Mouse (Mus musculus) stomach, embryonic 16.5 days (tissue): ENCODE measurements around the gene H2-M10.6. TPM values are rescaled to one million over a fixed set of nuclear protein-coding genes. Genes with fewer than 3 reads are reported as not detected.

Source experiments
- ATAC-seq: fragments of 200-750 bp; cut with Nextera tagmentation; 2 replicates; pipeline ENCODE4 v1.8.0; 2017; ENCODE audit warnings: moderate number of reproducible peaks, moderate TSS enrichment; ENCODE audit not compliant: insufficient read depth, low FRiP score
- H3K27ac ChIP-seq: fragments of 300-500 bp; sonication (generic); 2 replicates; pipeline ENCODE4 v1.5.1; 2014; ENCODE audit warnings: low read length
- H3K27me3 ChIP-seq: fragments of 300-500 bp; sonication (generic); 2 replicates; pipeline ENCODE4 v1.6.1; 2014; ENCODE audit warnings: low read length, control low read depth, mixed read lengths; ENCODE audit not compliant: control insufficient read depth, insufficient read depth
- H3K36me3 ChIP-seq: fragments of 300-500 bp; sonication (generic); 2 replicates; pipeline ENCODE4 v1.6.1; 2014; ENCODE audit warnings: low read length; ENCODE audit not compliant: control insufficient read depth, insufficient read depth
- H3K4me1 ChIP-seq: fragments of 300-500 bp; sonication (generic); 2 replicates; pipeline ENCODE4 v1.6.1; 2014; ENCODE audit warnings: low read length, control low read depth, mixed read lengths; ENCODE audit not compliant: control insufficient read depth, insufficient read depth
- H3K4me2 ChIP-seq: fragments of 300-500 bp; sonication (generic); 2 replicates; pipeline ENCODE4 v1.6.1; 2014; ENCODE audit warnings: low read depth, low read length, mixed read lengths
- H3K4me3 ChIP-seq: fragments of 300-500 bp; sonication (generic); replicated peaks from 2 replicates; pipeline ENCODE4 v1.5.1; 2014; ENCODE audit warnings: mild to moderate bottlenecking, low read length
- H3K9ac ChIP-seq: fragments of 300-500 bp; sonication (generic); 2 replicates; pipeline ENCODE4 v1.6.1; 2014; ENCODE audit warnings: low read length
- H3K9me3 ChIP-seq: fragments of 300-500 bp; sonication (generic); replicated peaks from 2 replicates; pipeline ENCODE4 v1.6.1; 2016; ENCODE audit warnings: low read length, control low read depth; ENCODE audit not compliant: control insufficient read depth
- WGBS: fragments of 180-500 bp; shearing (Covaris S2); extraction: QIAGEN DNeasy Blood & Tissue Kit; methylation state at CpG from one replicate; pipeline ENCODE4 v1.1.7; 2014; 5-methylcytosine and 5-hydroxymethylcytosine counted together
- polyA plus RNA-seq: library from polyadenylated mRNA; unstranded; fragments of >200 nt; fragmentation: Nextera tagmentation; extraction: Ambion mirVana; gene quantifications from 2 replicates; pipeline ENCODE4 v1.2.1, GENCODE M21; 2015

The H2-M10.6 gene
- polyA plus RNA-seq, 1 experiment from 2014 or later = not detected

GRCm38 (mm10) chr17:36851200-36851599 is 39.2 kb downstream of the H2-M10.6 start:
- H3K4me2 ChIP-seq = no peak overlapping the region
- no peaks in the 10 kb centered on the region for H3K27me3 ChIP-seq
- 0 out of 2 replicates have a peak, but pooled peaks have one; percentile 8 for ATAC-seq
- no peak overlapping the region for H3K9ac ChIP-seq
- peaks cover 28% of the 10 kb centered on the region; the same call in 1 of the 2 replicates for H3K36me3 ChIP-seq
- WGBS = 61% methylated on average over 5 of the region's 5 CpGs
- no peaks in the 10 kb centered on the region for H3K9me3 ChIP-seq
- H3K27ac ChIP-seq = no peak overlapping the region
- peaks cover 14% of the 10 kb centered on the region for H3K4me1 ChIP-seq
- no peak overlapping the region for H3K4me3 ChIP-seq

GRCm38 (mm10) chr17:36851627-36852026 is 39.7 kb downstream of the H2-M10.6 start:
- H3K27me3 ChIP-seq = no peaks in the 10 kb centered on the region
- 46% methylated on average over 5 of the region's 5 CpGs for WGBS
- peaks cover 14% of the 10 kb centered on the region for H3K4me1 ChIP-seq
- peaks cover 33% of the 10 kb centered on the region; the same call in 1 of the 2 replicates for H3K36me3 ChIP-seq
- no peak overlapping the region for H3K4me3 ChIP-seq
- H3K9me3 ChIP-seq = no peaks in the 10 kb centered on the region
- ATAC-seq = peak; percentile 42; the same call in 1 of the 2 replicates
- H3K27ac ChIP-seq = no peak overlapping the region
- H3K4me2 ChIP-seq = no peak overlapping the region
- no peak overlapping the region for H3K9ac ChIP-seq

- no peak overlapping the region for H3K4me2 ChIP-seq
- 91% methylated on average over 3 of the region's 3 CpGs for WGBS
- H3K9me3 ChIP-seq = no peaks in the 10 kb centered on the region
- no peak overlapping the region for H3K4me3 ChIP-seq
- H3K9ac ChIP-seq = no peak overlapping the region
- H3K4me1 ChIP-seq = peaks cover 10% of the 10 kb centered on the region
- no peak for ATAC-seq
- peaks cover 45% of the 10 kb centered on the region for H3K36me3 ChIP-seq
- no peak overlapping the region for H3K27ac ChIP-seq
- no peaks in the 10 kb centered on the region for H3K27me3 ChIP-seq
Measured at GRCm38 (mm10) chr17:36855484-36855883, 43.5 kb downstream of the H2-M10.6 start.

GRCm38 (mm10) chr17:36856236-36856635 is 44.3 kb downstream of the H2-M10.6 start:
- H3K4me1 ChIP-seq = peaks cover 3% of the 10 kb centered on the region
- no peak for ATAC-seq
- no peaks in the 10 kb centered on the region for H3K9me3 ChIP-seq
- peaks cover 45% of the 10 kb centered on the region for H3K36me3 ChIP-seq
- no peak overlapping the region for H3K4me3 ChIP-seq
- no peaks in the 10 kb centered on the region for H3K27me3 ChIP-seq
- no peak overlapping the region for H3K9ac ChIP-seq
- 94% methylated on average over 4 of the region's 4 CpGs for WGBS
- no peak overlapping the region for H3K4me2 ChIP-seq
- no peak overlapping the region for H3K27ac ChIP-seq

GRCm38 (mm10) chr17:36858181-36858580 is 46.2 kb downstream of the H2-M10.6 start:
- no peak for ATAC-seq
- peaks cover 33% of the 10 kb centered on the region for H3K36me3 ChIP-seq
- no peaks in the 10 kb centered on the region for H3K27me3 ChIP-seq
- 88% methylated on average over 3 of the region's 3 CpGs for WGBS
- no peak overlapping the region for H3K4me3 ChIP-seq
- no peaks in the 10 kb centered on the region for H3K4me1 ChIP-seq
- no peak overlapping the region for H3K27ac ChIP-seq
- H3K4me2 ChIP-seq = no peak overlapping the region
- H3K9ac ChIP-seq = no peak overlapping the region
- H3K9me3 ChIP-seq = no peaks in the 10 kb centered on the region

- H3K36me3 ChIP-seq = peaks cover 12% of the 10 kb centered on the region
- H3K9me3 ChIP-seq = no peaks in the 10 kb centered on the region
- ATAC-seq = no peak
- WGBS = 35% methylated on average over 2 of the region's 2 CpGs
- H3K9ac ChIP-seq = no peak overlapping the region
- H3K27ac ChIP-seq = no peak overlapping the region
- H3K27me3 ChIP-seq = peaks cover 3% of the 10 kb centered on the region
- H3K4me3 ChIP-seq = no peak overlapping the region
- H3K4me1 ChIP-seq = no peaks in the 10 kb centered on the region
- H3K4me2 ChIP-seq = no peak overlapping the region
Measured at GRCm38 (mm10) chr17:36861680-36862079, 49.7 kb downstream of the H2-M10.6 start.

Other genes with a start within 250 kb of the H2-M10.6 start
- gene H2-M9, start 169.5 kb upstream of the H2-M10.6 start, polyA plus RNA-seq = not detected in 2 replicates
- not detected in 2 replicates for gene H2-M1, start 140.0 kb upstream of the H2-M10.6 start, polyA plus RNA-seq
- not detected in 2 replicates for gene H2-M10.5, start 39.3 kb upstream of the H2-M10.6 start, polyA plus RNA-seq
- 39.9 and 41.3 TPM in 2 replicates for gene Trim26, start 25.0 kb downstream of the H2-M10.6 start, polyA plus RNA-seq
- gene Trim15, start 55.0 kb downstream of the H2-M10.6 start, polyA plus RNA-seq = 0.83 and 1.2 TPM in 2 replicates
- 12.0 and 12.4 TPM in 2 replicates for gene Trim10, start 57.4 kb downstream of the H2-M10.6 start, polyA plus RNA-seq
- 0.08 and 0.10 TPM in 2 replicates for gene Trim40, start 78.0 kb downstream of the H2-M10.6 start, polyA plus RNA-seq
- gene Trim31, start 85.9 kb downstream of the H2-M10.6 start, polyA plus RNA-seq = 5.3 and 6.3 TPM in 2 replicates
- 3.4 and 5.9 TPM in 2 replicates for gene Rnf39, start 130.7 kb downstream of the H2-M10.6 start, polyA plus RNA-seq
- gene Ppp1r11, start 139.6 kb downstream of the H2-M10.6 start, polyA plus RNA-seq = 97.4 and 109 TPM in 2 replicates
- gene Znrd1, start 146.4 kb downstream of the H2-M10.6 start, polyA plus RNA-seq = 70.3 and 79.7 TPM in 2 replicates
- gene Znrd1as, start 146.4 kb downstream of the H2-M10.6 start, polyA plus RNA-seq = 4.2 and 5.6 TPM in 2 replicates
- not detected in 2 replicates for gene 2410137M14Rik, start 169.1 kb downstream of the H2-M10.6 start, polyA plus RNA-seq
- gene H2-M5, start 177.4 kb downstream of the H2-M10.6 start, polyA plus RNA-seq = 0.35 and 0.43 TPM in 2 replicates
- gene Zfp57, start 189.0 kb downstream of the H2-M10.6 start, polyA plus RNA-seq = 40.9 and 50.3 TPM in 2 replicates
- 0.21 TPM in 1 of 2 replicates, not detected in the other for gene Mog, start 211.2 kb downstream of the H2-M10.6 start, polyA plus RNA-seq
- 7.2 and 7.5 TPM in 2 replicates for gene Gabbr1, start 233.8 kb downstream of the H2-M10.6 start, polyA plus RNA-seq